Mouse (Mus musculus) midbrain, embryonic 14.5 days (tissue): ENCODE data around the gene Plekho1. TPM values are rescaled to one million over a fixed set of nuclear protein-coding genes. Genes with fewer than 3 reads are reported as not detected.
"Not testable (repeated sequence)": the region's sequence is repeated elsewhere in the genome, so short reads cannot be mapped to it uniquely, and the experiment has no call there.

Experiments used
- ATAC-seq: fragments of 200-750 bp; cut with Nextera tagmentation; 2 replicates; pipeline ENCODE4 v1.8.0; 2017; ENCODE audit warnings: moderate number of reproducible peaks, moderate library complexity; ENCODE audit not compliant: low FRiP score, low TSS enrichment
- DNase-seq: peaks from one replicate; pipeline ENCODE4 v3.0.0-alpha.2; 2015
- H3K27ac ChIP-seq: fragments of 300-500 bp; sonication (generic); replicated peaks from 2 replicates; pipeline ENCODE4 v1.5.1; 2014; ENCODE audit warnings: mild to moderate bottlenecking, low read depth, low read length, moderate library complexity
- H3K27me3 ChIP-seq: fragments of 300-500 bp; sonication (generic); 2 replicates; pipeline ENCODE4 v1.6.1; 2014; ENCODE audit warnings: low read length, control low read depth, mixed read lengths; ENCODE audit not compliant: control insufficient read depth, insufficient read depth
- H3K36me3 ChIP-seq: fragments of 300-500 bp; sonication (generic); 2 replicates; pipeline ENCODE4 v1.6.1; 2014; ENCODE audit warnings: low read length, control low read depth; ENCODE audit not compliant: control insufficient read depth, insufficient read depth
- H3K4me1 ChIP-seq: fragments of 300-500 bp; sonication (generic); 2 replicates; pipeline ENCODE4 v1.6.1; 2014; ENCODE audit warnings: mild to moderate bottlenecking, antibody characterized with exemption, low read length, control low read depth; ENCODE audit not compliant: control insufficient read depth, insufficient read depth
- H3K4me2 ChIP-seq: fragments of 300-500 bp; sonication (generic); 2 replicates; pipeline ENCODE4 v1.6.1; 2014; ENCODE audit warnings: mild to moderate bottlenecking, low read length, moderate library complexity
- H3K4me3 ChIP-seq: fragments of 300-500 bp; sonication (generic); replicated peaks from 2 replicates; pipeline ENCODE4 v1.5.1; 2014; ENCODE audit warnings: low read depth, low read length
- H3K9ac ChIP-seq: fragments of 300-500 bp; sonication (generic); replicated peaks from 2 replicates; pipeline ENCODE4 v1.6.1; 2014; ENCODE audit warnings: mild to moderate bottlenecking, low read length, moderate library complexity
- H3K9me3 ChIP-seq: fragments of 300-500 bp; sonication (generic); 2 replicates; pipeline ENCODE4 v1.6.1; 2016; ENCODE audit warnings: low read length, control low read depth, mixed read lengths; ENCODE audit not compliant: control insufficient read depth
- WGBS: fragments of 180-500 bp; shearing (Covaris S2); extraction: QIAGEN DNeasy Blood & Tissue Kit; methylation state at CpG from one replicate; pipeline ENCODE4 v1.1.7; 2014; 5-methylcytosine and 5-hydroxymethylcytosine counted together
- polyA plus RNA-seq: library from polyadenylated mRNA; unstranded; fragments of >200 nt; fragmentation: Nextera tagmentation; extraction: Ambion mirVana; gene quantifications from 2 replicates; pipeline ENCODE4 v1.2.1, GENCODE M21; 2014

Gene Plekho1
- polyA plus RNA-seq, 1 experiment from 2014 or later: 63.5 TPM

DNA sequence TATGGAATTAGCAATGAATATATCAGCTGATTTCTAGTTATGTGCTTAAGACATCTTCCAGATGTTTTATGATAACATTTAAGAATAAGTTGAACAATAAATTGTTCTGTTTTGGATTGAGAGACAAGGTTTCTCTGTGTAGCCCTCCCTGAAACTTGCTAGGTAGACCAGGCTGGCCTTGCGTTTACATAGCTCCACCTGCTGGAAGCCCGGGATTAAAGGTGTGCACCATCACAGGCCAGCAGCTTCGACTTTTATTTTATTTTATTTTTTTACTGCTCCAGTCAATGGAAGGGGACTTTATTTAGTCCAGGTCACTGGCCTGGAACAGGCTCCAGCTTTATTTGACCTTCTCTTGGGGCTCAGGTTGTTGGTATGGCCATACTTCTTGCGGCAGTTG lies 32.1 kb downstream of the Plekho1 start:
- Histone ChIP-seq H3K36me3 (no peaks in the 10 kb centered on the region), H3K9ac (no peak overlapping the region), H3K4me2 (no peak overlapping the region), H3K27me3 (no peaks in the 10 kb centered on the region), H3K9me3 (no peaks in the 10 kb centered on the region), H3K4me1 (no peaks in the 10 kb centered on the region), H3K27ac (no peak overlapping the region), H3K4me3 (no peak overlapping the region)
- DNase-seq (peak; percentile 63), ATAC-seq (no peak)
- 43% methylated on average over 4 of the region's 4 CpGs for WGBS

DNA sequence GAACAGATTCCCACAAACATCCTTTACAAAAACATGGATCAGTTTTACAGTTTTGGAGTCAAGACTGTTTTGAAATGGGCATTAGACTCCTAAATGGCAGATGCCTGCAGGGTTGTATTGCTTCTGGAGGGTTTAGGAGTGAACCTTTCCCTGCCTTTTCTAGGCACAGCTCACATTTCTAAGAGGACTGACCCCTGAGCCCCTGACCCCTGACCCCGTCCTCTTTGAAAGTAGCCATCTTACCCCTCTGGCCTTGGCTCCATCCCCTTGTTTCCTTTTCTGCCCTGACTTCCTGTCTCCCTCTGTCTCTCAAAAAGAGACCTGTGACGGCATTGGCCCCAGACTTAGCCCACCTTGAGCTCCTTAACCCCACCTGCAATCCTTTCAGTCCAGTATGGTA lies 32.6 kb downstream of the Plekho1 start:
- Histone ChIP-seq H3K4me1 (no peaks in the 10 kb centered on the region), H3K9me3 (no peaks in the 10 kb centered on the region), H3K4me3 (no peak overlapping the region), H3K27me3 (no peaks in the 10 kb centered on the region), H3K27ac (no peak overlapping the region), H3K9ac (no peak overlapping the region), H3K36me3 (no peaks in the 10 kb centered on the region), H3K4me2 (no peak overlapping the region)
- DNase-seq (no peak), ATAC-seq (no peak)
- WGBS: 36% methylated on average over 2 of the region's 2 CpGs

DNA sequence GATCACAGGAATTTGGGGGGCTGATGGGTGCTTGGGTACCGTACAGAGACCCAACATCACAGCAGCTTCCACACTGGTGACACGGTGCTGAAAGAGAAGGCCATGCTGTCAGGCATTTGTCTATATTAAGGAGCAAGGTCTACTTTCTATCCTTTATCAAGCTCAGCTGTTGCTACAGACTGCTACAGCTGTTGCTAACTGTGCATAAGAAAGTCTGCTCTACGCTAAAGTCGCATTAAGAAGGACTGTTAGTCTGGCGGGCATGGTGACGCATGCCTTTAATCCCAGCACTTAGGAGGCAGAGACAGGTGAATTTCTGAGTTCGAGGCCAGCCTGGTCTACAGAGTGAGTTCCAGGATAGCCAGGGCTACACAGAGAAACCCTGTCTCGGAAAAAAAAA lies 33.6 kb downstream of the Plekho1 start:
- not testable (repeated sequence) for H3K4me1 ChIP-seq, H3K27me3 ChIP-seq, DNase-seq, H3K9me3 ChIP-seq, ATAC-seq, H3K36me3 ChIP-seq, H3K4me2 ChIP-seq, H3K27ac ChIP-seq, H3K9ac ChIP-seq, H3K4me3 ChIP-seq
- 87% methylated on average over 8 of the region's 8 CpGs for WGBS

DNA sequence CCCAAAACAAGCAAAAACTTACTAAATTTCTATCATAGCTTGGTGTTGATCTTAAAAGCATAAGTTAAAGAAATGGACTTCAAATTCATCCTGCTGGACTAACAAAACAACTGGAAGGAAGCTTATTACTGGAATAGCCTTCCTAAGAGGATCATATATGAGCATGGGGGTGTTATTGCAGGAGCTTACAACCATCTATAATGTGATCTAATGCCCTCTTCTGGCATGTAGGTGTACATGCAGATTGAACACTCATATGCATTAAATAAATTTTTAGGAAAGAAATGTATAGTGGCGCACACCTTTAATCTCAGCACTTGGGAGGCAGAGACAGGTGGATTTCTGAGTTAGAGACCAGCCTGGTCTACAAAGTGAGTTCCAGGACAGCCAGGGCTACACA lies 36.0 kb downstream of the Plekho1 start:
- no peak for ATAC-seq

DNA sequence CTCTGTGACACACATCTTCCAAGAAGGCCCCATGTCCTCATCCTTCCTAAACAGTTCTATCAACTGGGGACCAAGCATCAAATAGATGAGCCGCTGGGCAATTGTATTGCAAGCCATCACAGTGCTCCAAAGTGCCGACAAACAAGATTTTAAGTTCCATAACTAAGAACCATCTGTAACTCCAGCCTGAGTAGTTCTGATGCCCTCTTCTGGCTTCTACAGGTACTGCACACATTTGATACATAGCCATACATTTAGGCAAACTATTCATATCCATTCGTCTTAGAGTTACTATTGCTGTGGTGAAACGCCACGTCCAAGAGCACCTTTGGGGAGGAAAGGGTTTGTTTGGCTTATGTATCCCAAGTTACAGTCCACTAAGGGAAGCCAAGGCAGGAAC lies 36.7 kb downstream of the Plekho1 start:
- DNase-seq (no peak), ATAC-seq (no peak)
- H3K4me2 ChIP-seq: no peak overlapping the region
- no peaks in the 10 kb centered on the region for H3K27me3 ChIP-seq
- H3K9me3 ChIP-seq: no peaks in the 10 kb centered on the region
- 81% methylated on average over 5 of the region's 5 CpGs for WGBS
- no peaks in the 10 kb centered on the region for H3K36me3 ChIP-seq
- H3K4me3 ChIP-seq: no peak overlapping the region
- H3K4me1 ChIP-seq: no peaks in the 10 kb centered on the region
- H3K9ac ChIP-seq: no peak overlapping the region
- no peak overlapping the region for H3K27ac ChIP-seq

More for the DNA sequence above, 36.0 kb downstream of the Plekho1 start:
- Histone ChIP-seq H3K4me1 (no peaks in the 10 kb centered on the region), H3K9ac (no peak overlapping the region), H3K9me3 (no peaks in the 10 kb centered on the region), H3K36me3 (no peaks in the 10 kb centered on the region), H3K4me2 (no peak overlapping the region), H3K27me3 (no peaks in the 10 kb centered on the region), H3K27ac (no peak overlapping the region), H3K4me3 (no peak overlapping the region)
- no peak for DNase-seq
- WGBS: 89% methylated on average over 1 of the region's 1 CpGs

DNA sequence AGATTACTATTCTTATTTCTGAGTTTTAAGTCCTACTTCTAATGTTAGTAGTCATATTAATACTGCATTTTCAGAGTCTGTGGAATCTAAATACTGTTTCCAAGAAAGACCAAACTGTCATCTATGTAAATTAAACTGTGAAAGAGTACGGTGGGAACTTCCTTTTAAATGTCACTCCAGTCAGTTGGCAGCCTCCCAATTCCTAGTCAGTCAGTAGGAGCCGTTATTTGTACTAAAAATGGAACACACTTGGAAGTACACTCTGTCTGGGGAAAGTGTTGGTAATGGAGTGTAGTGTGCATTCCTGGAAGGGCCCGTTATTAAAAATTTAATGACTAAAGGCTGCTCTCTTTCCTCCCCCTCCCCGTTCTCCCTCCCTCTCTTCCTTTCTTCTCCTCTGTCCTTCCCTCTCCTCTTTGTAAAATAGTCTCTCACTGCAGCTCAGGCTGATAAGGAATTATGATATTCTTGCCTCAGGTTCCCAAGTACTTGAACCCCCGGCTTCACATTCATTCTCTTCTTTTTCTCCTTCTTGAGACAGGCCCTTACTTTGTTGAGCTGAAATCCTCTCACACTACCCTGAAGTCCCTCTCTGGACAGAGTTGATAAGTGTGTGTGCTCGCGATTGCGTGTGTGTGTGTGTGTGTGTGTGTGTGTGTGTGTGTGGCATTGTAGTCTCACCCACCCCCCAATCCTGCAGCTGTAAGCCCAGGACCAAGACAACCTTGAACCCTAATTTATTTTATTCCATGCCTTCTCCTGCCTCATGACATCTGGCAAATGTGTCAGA lies 38.2 kb downstream of the Plekho1 start:
- Histone ChIP-seq H3K4me3 (no peak overlapping the region), H3K9ac (no peak overlapping the region), H3K27ac (no peak overlapping the region), H3K27me3 (no peaks in the 10 kb centered on the region), H3K36me3 (no peaks in the 10 kb centered on the region), H3K4me1 (0 out of 2 replicates have a peak, but pooled peaks cover 3% of the 10 kb centered on the region), H3K4me2 (no peak overlapping the region), H3K9me3 (no peaks in the 10 kb centered on the region)
- WGBS: 68% methylated on average over 8 of the region's 8 CpGs
- ATAC-seq (no peak), DNase-seq (peak; percentile 55)

DNA sequence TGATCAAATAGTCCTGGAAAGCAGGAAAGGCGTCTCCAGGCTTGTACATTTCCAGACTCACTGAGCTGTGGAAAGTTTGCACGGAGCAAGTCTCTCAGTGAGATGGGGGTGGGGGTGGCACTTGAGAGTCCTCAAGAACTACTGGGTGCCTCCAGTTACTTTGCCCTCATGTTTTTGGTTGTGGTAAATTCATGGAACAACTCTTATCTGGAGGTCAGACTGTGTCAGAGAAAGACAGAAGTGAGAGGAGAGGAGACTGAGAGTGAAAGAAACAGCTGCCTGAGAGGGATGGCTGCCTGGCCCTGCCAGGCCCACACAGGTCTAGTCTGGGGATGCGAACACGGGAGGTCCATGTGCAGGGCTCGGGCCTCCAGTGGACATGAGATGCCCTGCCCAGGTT lies 40.5 kb downstream of the Plekho1 start:
- H3K4me3 ChIP-seq: no peak overlapping the region
- no peaks in the 10 kb centered on the region for H3K36me3 ChIP-seq
- peaks cover 3% of the 10 kb centered on the region; the same call in 1 of the 2 replicates for H3K4me1 ChIP-seq
- DNase-seq (no peak), ATAC-seq (no peak)
- H3K4me2 ChIP-seq: no peak overlapping the region
- H3K27me3 ChIP-seq: no peaks in the 10 kb centered on the region
- WGBS: 93% methylated on average over 5 of the region's 5 CpGs
- no peak overlapping the region for H3K9ac ChIP-seq
- H3K27ac ChIP-seq: no peak overlapping the region
- no peaks in the 10 kb centered on the region for H3K9me3 ChIP-seq

DNA sequence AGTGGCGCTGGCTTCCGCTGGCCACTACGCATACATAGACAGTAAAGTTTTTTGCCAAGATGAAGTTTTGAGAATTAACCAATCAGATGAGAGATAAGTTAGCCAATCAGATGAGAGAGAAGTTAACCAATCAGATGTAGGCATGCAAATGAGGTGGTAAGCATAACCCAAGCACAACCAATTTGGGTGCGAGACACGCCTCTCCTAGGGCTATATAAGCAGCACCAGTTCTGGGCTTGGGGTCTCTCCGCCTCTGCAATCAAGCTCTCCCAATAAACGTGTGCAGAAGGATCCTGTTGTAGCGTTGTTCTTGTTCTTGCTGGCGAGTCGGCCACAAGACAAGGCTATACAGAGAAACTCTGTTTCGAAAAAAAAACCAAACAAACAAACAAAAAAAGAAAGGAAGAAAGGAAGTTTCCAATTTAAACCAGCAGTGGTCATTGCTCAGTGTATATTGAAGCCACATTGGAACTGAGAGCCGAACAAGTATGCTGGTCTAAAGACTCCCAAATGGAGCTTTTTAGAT lies 41.1 kb downstream of the Plekho1 start:
- ATAC-seq: not testable (repeated sequence)

DNA sequence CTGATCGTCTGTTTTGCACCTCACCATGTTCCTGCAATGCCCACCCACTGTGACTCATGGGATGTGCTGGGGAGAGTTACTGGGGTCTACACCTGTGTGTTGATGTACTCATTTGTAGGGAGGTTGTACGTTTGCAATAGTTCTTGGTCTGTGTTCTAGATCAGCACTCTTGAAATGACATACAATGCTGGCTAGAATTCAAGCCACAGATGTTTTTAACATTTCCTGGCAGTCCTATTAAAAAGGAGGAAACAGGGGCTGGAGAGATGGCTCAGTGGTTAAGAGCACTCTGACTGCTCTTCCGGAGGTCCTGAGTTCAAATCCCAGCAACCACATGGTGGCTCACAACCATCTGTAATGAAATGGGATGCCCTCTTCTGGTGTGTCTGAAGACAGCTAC lies 42.3 kb downstream of the Plekho1 start:
- peak overlapping the region; percentile 74 for H3K27ac ChIP-seq
- H3K36me3 ChIP-seq: no peaks in the 10 kb centered on the region
- no peaks in the 10 kb centered on the region for H3K27me3 ChIP-seq
- H3K4me2 ChIP-seq: no peak overlapping the region
- no peak overlapping the region for H3K4me3 ChIP-seq
- H3K4me1 ChIP-seq: peaks cover 3% of the 10 kb centered on the region; the same call in 1 of the 2 replicates
- H3K9ac ChIP-seq: no peak overlapping the region
- DNase-seq: no peak
- ATAC-seq: no peak
- WGBS: 47% methylated on average over 3 of the region's 3 CpGs
- H3K9me3 ChIP-seq: no peaks in the 10 kb centered on the region

More for the DNA sequence above, 41.1 kb downstream of the Plekho1 start:
- H3K4me1 ChIP-seq, H3K9ac ChIP-seq, H3K9me3 ChIP-seq, H3K4me2 ChIP-seq, H3K36me3 ChIP-seq, H3K4me3 ChIP-seq, H3K27me3 ChIP-seq, H3K27ac ChIP-seq, DNase-seq: not testable (repeated sequence)
- 92% methylated on average over 12 of the region's 12 CpGs for WGBS
